Mouse (Mus musculus): ENCODE data around the gene Arhgef3. TPM values are rescaled to one million over a fixed set of nuclear protein-coding genes. Genes with fewer than 3 reads are reported as not detected.

Gene Arhgef3
- total and polyA plus RNA-seq, 2 experiments from 2014 or later, result 16.8 to 19.8 TPM

GRCm38 (mm10) chr14:27094247-27094646 lies 20.5 kb upstream of the Arhgef3 start:
- Histone ChIP-seq H3K9me3 (ENCODE audit: low read length) (no peaks in the 10 kb centered on the region), H3K27ac (no peak overlapping the region), H3K4me1 (ENCODE audit: insufficient read depth, low read length) (no peaks in the 10 kb centered on the region), H3K27me3 (ENCODE audit: insufficient read depth, low read length) (no peaks in the 10 kb centered on the region), H3K36me3 (ENCODE audit: insufficient read depth, low read length) (no peaks in the 10 kb centered on the region), H3K4me3 (ENCODE audit: low read length) (no peak overlapping the region), H3K4me2 (ENCODE audit: low read depth, low read length) (no peak overlapping the region), H3K9ac (replicated peaks; ENCODE audit: low read length) (no peak overlapping the region)
- no peak for TF ChIP-seq CTCF (IDR thresholded peaks at IDR 0.05; ENCODE audit: low read depth)
- ATAC-seq (no peak), DNase-seq (ENCODE audit: low spot score) (no peak)
- 48% methylated on average over 5 of the region's 5 CpGs for WGBS

GRCm38 (mm10) chr14:27096133-27096532 lies 18.6 kb upstream of the Arhgef3 start:
- WGBS, result 58% methylated on average over 9 of the region's 9 CpGs
- Histone ChIP-seq H3K9me3 (ENCODE audit: low read length) (no peaks in the 10 kb centered on the region), H3K4me3 (ENCODE audit: low read length) (no peak overlapping the region), H3K4me2 (ENCODE audit: low read depth, low read length) (no peak overlapping the region), H3K27me3 (ENCODE audit: insufficient read depth, low read length) (no peaks in the 10 kb centered on the region), H3K9ac (replicated peaks; ENCODE audit: low read length) (no peak overlapping the region), H3K27ac (no peak overlapping the region), H3K36me3 (ENCODE audit: insufficient read depth, low read length) (peaks cover 8% of the 10 kb centered on the region; the same call in 1 of the 2 replicates), H3K4me1 (ENCODE audit: insufficient read depth, low read length) (no peaks in the 10 kb centered on the region)
- no peak for TF ChIP-seq CTCF (IDR thresholded peaks at IDR 0.05; ENCODE audit: low read depth)
- no peak for ATAC-seq
- no peak for DNase-seq (ENCODE audit: low spot score)

- Histone ChIP-seq H3K4me1 (ENCODE audit: insufficient read depth, low read length) (no peaks in the 10 kb centered on the region), H3K36me3 (ENCODE audit: insufficient read depth, low read length) (peaks cover 8% of the 10 kb centered on the region; the same call in 1 of the 2 replicates), H3K9ac (replicated peaks; ENCODE audit: low read length) (no peak overlapping the region), H3K4me2 (ENCODE audit: low read depth, low read length) (no peak overlapping the region), H3K4me3 (ENCODE audit: low read length) (no peak overlapping the region), H3K9me3 (ENCODE audit: low read length) (no peaks in the 10 kb centered on the region), H3K27me3 (ENCODE audit: insufficient read depth, low read length) (no peaks in the 10 kb centered on the region), H3K27ac (no peak overlapping the region)
- WGBS, result 3% methylated on average over 3 of the region's 3 CpGs
- peak; percentile 76 for ATAC-seq
- peak; percentile 94 for TF ChIP-seq CTCF (IDR thresholded peaks at IDR 0.05; ENCODE audit: low read depth)
- DNase-seq (ENCODE audit: low spot score), result peak; percentile 93
These were observed 17.9 kb upstream of the Arhgef3 start for GRCm38 (mm10) chr14:27096779-27097178.

- Histone ChIP-seq H3K36me3 (ENCODE audit: insufficient read depth, low read length) (peaks cover 8% of the 10 kb centered on the region; the same call in 1 of the 2 replicates), H3K9me3 (ENCODE audit: low read length) (no peaks in the 10 kb centered on the region), H3K27me3 (ENCODE audit: insufficient read depth, low read length) (no peaks in the 10 kb centered on the region), H3K27ac (no peak overlapping the region), H3K9ac (replicated peaks; ENCODE audit: low read length) (no peak overlapping the region), H3K4me2 (ENCODE audit: low read depth, low read length) (no peak overlapping the region), H3K4me1 (ENCODE audit: insufficient read depth, low read length) (0 out of 2 replicates have a peak, but pooled peaks cover 3% of the 10 kb centered on the region), H3K4me3 (ENCODE audit: low read length) (no peak overlapping the region)
- DNase-seq (ENCODE audit: low spot score), result no peak
- WGBS, result 60% methylated on average over 7 of the region's 7 CpGs
- TF ChIP-seq CTCF (IDR thresholded peaks at IDR 0.05; ENCODE audit: low read depth), result no peak
- ATAC-seq, result no peak
These were observed 13.0 kb upstream of the Arhgef3 start for GRCm38 (mm10) chr14:27101735-27102134.

- Histone ChIP-seq H3K4me3 (ENCODE audit: low read length) (no peak overlapping the region), H3K4me2 (ENCODE audit: low read depth, low read length) (no peak overlapping the region), H3K27me3 (ENCODE audit: insufficient read depth, low read length) (no peaks in the 10 kb centered on the region), H3K4me1 (ENCODE audit: insufficient read depth, low read length) (0 out of 2 replicates have a peak, but pooled peaks cover 3% of the 10 kb centered on the region), H3K36me3 (ENCODE audit: insufficient read depth, low read length) (peaks cover 8% of the 10 kb centered on the region; the same call in 1 of the 2 replicates), H3K9me3 (ENCODE audit: low read length) (no peaks in the 10 kb centered on the region), H3K27ac (peak overlapping the region; percentile 32; the same call in 1 of the 2 replicates), H3K9ac (replicated peaks; ENCODE audit: low read length) (no peak overlapping the region)
- ATAC-seq (peak; percentile 67; the same call in 1 of the 2 replicates), DNase-seq (ENCODE audit: low spot score) (peak; percentile 40)
- no peak for TF ChIP-seq CTCF (IDR thresholded peaks at IDR 0.05; ENCODE audit: low read depth)
- WGBS, result 45% methylated on average over 6 of the region's 6 CpGs
These were observed 12.0 kb upstream of the Arhgef3 start for GRCm38 (mm10) chr14:27102720-27103119.

- WGBS, result 53% methylated on average over 12 of the region's 12 CpGs
- DNase-seq (ENCODE audit: low spot score) (no peak), ATAC-seq (0 out of 2 replicates have a peak, but pooled peaks have one; percentile 24)
These were observed 8.8 kb upstream of the Arhgef3 start for GRCm38 (mm10) chr14:27105731-27106457.

More at GRCm38 (mm10) chr14:27105731-27106457, 8.8 kb upstream of the Arhgef3 start:
- Histone ChIP-seq H3K4me1 (ENCODE audit: insufficient read depth, low read length) (0 out of 2 replicates have a peak, but pooled peaks cover 3% of the 10 kb centered on the region), H3K27me3 (ENCODE audit: insufficient read depth, low read length) (no peaks in the 10 kb centered on the region), H3K9ac (replicated peaks; ENCODE audit: low read length) (no peak overlapping the region), H3K9me3 (ENCODE audit: low read length) (no peaks in the 10 kb centered on the region), H3K4me2 (ENCODE audit: low read depth, low read length) (no peak overlapping the region), H3K36me3 (ENCODE audit: insufficient read depth, low read length) (no peaks in the 10 kb centered on the region), H3K4me3 (ENCODE audit: low read length) (no peak overlapping the region), H3K27ac (no peak overlapping the region)
- TF ChIP-seq CTCF (IDR thresholded peaks at IDR 0.05; ENCODE audit: low read depth), result no peak

Measured in hindbrain, postnatal 0 days (tissue).